Mouse (Mus musculus) right cerebral cortex, postnatal 25 days (tissue): Measurements from ENCODE around the gene Mamld1.
"Not testable (repeated sequence)": the region's sequence is repeated elsewhere in the genome, so short reads cannot be mapped to it uniquely, and the experiment has no call there.

ENCODE experiments used
- DNase-seq: peaks from one replicate; pipeline ENCODE4 v3.0.0; 2022

Mamld1 gene

GRCm38 (mm10) chrX:71049864-71050576 lies at the start of gene Mamld1:
TSS of gene Mamld1 (plus strand) at chrX:71050256.
- DNase-seq, result peak; percentile 81

- DNase-seq, result no peak
These were observed 25.3 kb upstream of the Mamld1 start for GRCm38 (mm10) chrX:71024718-71025117.

GRCm38 (mm10) chrX:71028007-71028406 lies 22.0 kb upstream of the Mamld1 start:
- DNase-seq, result no peak

- not testable (repeated sequence) for DNase-seq
These were observed 21.1 kb upstream of the Mamld1 start for GRCm38 (mm10) chrX:71028976-71029375.

GRCm38 (mm10) chrX:71050677-71051311 lies 738 bp downstream of the Mamld1 start:
- DNase-seq, result peak; percentile 15

GRCm38 (mm10) chrX:71051361-71052114 lies 1.5 kb downstream of the Mamld1 start:
- peak; percentile 27 for DNase-seq

GRCm38 (mm10) chrX:71052115-71052478 lies 2.0 kb downstream of the Mamld1 start:
- peak; percentile 73 for DNase-seq

GRCm38 (mm10) chrX:71052481-71053216 lies 2.6 kb downstream of the Mamld1 start:
- DNase-seq, result no peak

- no peak for DNase-seq
These were observed 3.2 kb downstream of the Mamld1 start for GRCm38 (mm10) chrX:71053246-71053645.

GRCm38 (mm10) chrX:71056968-71057367 lies 6.9 kb downstream of the Mamld1 start:
- no peak for DNase-seq

GRCm38 (mm10) chrX:71085092-71085807 lies 35.2 kb downstream of the Mamld1 start:
- DNase-seq, result no peak

GRCm38 (mm10) chrX:71087370-71088079 lies 37.5 kb downstream of the Mamld1 start:
- no peak for DNase-seq

GRCm38 (mm10) chrX:71088080-71088414 lies 38.0 kb downstream of the Mamld1 start:
- no peak for DNase-seq

GRCm38 (mm10) chrX:71105820-71106219 lies 55.8 kb downstream of the Mamld1 start:
- no peak for DNase-seq

GRCm38 (mm10) chrX:71106392-71106791 lies 56.3 kb downstream of the Mamld1 start:
- DNase-seq, result peak; percentile 30

GRCm38 (mm10) chrX:71108056-71108735 lies 58.1 kb downstream of the Mamld1 start:
- no peak for DNase-seq

- DNase-seq, result no peak
These were observed 60.3 kb downstream of the Mamld1 start for GRCm38 (mm10) chrX:71110333-71110732.

- no peak for DNase-seq
These were observed 72.6 kb downstream of the Mamld1 start for GRCm38 (mm10) chrX:71122359-71123293.

- DNase-seq, result no peak
These were observed 75.0 kb downstream of the Mamld1 start for GRCm38 (mm10) chrX:71125013-71125412.

GRCm38 (mm10) chrX:71131464-71131863 lies 81.4 kb downstream of the Mamld1 start:
- no peak for DNase-seq
